Mouse (Mus musculus) heart, embryonic 11.5 days (tissue): ENCODE data around the gene Cfap100. TPM values are rescaled to one million over a fixed set of nuclear protein-coding genes. Genes with fewer than 3 reads are reported as not detected.

Source experiments
- ATAC-seq: fragments of 200-750 bp; cut with Nextera tagmentation; replicated peaks from 2 replicates; pipeline ENCODE4 v1.8.0; 2017; ENCODE audit warnings: moderate library complexity; ENCODE audit not compliant: insufficient number of reproducible peaks, low FRiP score, low TSS enrichment
- H3K27ac ChIP-seq: fragments of 300-500 bp; sonication (generic); 2 replicates; pipeline ENCODE4 v1.5.1; 2014; ENCODE audit warnings: mild to moderate bottlenecking, low read depth, low read length
- H3K27me3 ChIP-seq: fragments of 300-500 bp; sonication (generic); 2 replicates; pipeline ENCODE4 v1.6.1; 2014; ENCODE audit warnings: mild to moderate bottlenecking, low read length, mixed read lengths; ENCODE audit not compliant: control insufficient read depth, insufficient read depth
- H3K36me3 ChIP-seq: fragments of 300-500 bp; sonication (generic); 2 replicates; pipeline ENCODE4 v1.6.1; 2014; ENCODE audit warnings: mild to moderate bottlenecking, low read length, moderate library complexity, mixed read lengths; ENCODE audit not compliant: control insufficient read depth, insufficient read depth
- H3K4me1 ChIP-seq: fragments of 300-500 bp; sonication (generic); 2 replicates; pipeline ENCODE4 v1.6.1; 2014; ENCODE audit warnings: low read length; ENCODE audit not compliant: control insufficient read depth, insufficient read depth
- H3K4me2 ChIP-seq: fragments of 300-500 bp; sonication (generic); 2 replicates; pipeline ENCODE4 v1.6.1; 2014; ENCODE audit warnings: mild to moderate bottlenecking, moderate library complexity
- H3K4me3 ChIP-seq: fragments of 300-500 bp; sonication (generic); 2 replicates; pipeline ENCODE4 v1.5.1; 2014; ENCODE audit warnings: low read depth, low read length
- H3K9ac ChIP-seq: fragments of 300-500 bp; sonication (generic); 2 replicates; pipeline ENCODE4 v1.6.1; 2014; ENCODE audit warnings: mild to moderate bottlenecking, low read depth, low read length, moderate library complexity
- H3K9me3 ChIP-seq: fragments of 300-500 bp; sonication (generic); replicated peaks from 2 replicates; pipeline ENCODE4 v1.6.1; 2016; ENCODE audit warnings: low read length; ENCODE audit not compliant: control insufficient read depth
- WGBS: fragments of 180-500 bp; shearing (Covaris S2); extraction: QIAGEN DNeasy Blood & Tissue Kit; methylation state at CpG from one replicate; pipeline ENCODE4 v1.1.7; 2014; ENCODE audit not compliant: insufficient replicate concordance; 5-methylcytosine and 5-hydroxymethylcytosine counted together
- polyA plus RNA-seq: library from polyadenylated mRNA; unstranded; fragments of >200 nt; fragmentation: Nextera tagmentation; extraction: Ambion mirVana; gene quantifications from 2 replicates; pipeline ENCODE4 v1.2.1, GENCODE M21; 2014

Cfap100 gene
- polyA plus RNA-seq, 1 experiment from 2014 or later: not detected

DNA sequence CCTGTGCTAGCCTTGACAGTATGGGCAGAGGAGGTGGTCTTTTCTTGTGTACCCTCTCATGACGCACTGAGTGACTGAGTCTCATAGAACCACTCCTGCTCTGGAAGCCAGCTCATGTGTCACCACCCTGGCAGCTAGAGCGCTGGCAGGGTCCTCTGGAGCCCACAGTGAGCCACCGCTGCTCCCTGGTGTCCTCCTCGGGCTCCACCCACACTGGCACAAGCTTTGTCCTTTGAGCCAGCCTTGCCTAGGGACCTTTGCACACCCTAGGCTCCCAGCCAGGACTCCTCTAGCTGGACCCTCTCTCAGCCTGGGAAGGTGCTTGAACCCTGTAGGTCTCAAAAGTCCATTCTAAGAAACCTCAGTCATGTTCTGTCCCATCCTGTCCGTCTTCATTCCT lies 22.1 kb upstream of the Cfap100 start:
- H3K4me3 ChIP-seq: no peak overlapping the region
- H3K4me1 ChIP-seq: no peaks in the 10 kb centered on the region
- no peaks in the 10 kb centered on the region for H3K27me3 ChIP-seq
- H3K27ac ChIP-seq: no peak overlapping the region
- H3K9me3 ChIP-seq: no peaks in the 10 kb centered on the region
- no peak overlapping the region for H3K9ac ChIP-seq
- H3K4me2 ChIP-seq: no peak overlapping the region
- peak; percentile 16; the same call in 1 of the 2 replicates for ATAC-seq
- H3K36me3 ChIP-seq: no peaks in the 10 kb centered on the region
- WGBS: 68% methylated on average over 5 of the region's 5 CpGs

DNA sequence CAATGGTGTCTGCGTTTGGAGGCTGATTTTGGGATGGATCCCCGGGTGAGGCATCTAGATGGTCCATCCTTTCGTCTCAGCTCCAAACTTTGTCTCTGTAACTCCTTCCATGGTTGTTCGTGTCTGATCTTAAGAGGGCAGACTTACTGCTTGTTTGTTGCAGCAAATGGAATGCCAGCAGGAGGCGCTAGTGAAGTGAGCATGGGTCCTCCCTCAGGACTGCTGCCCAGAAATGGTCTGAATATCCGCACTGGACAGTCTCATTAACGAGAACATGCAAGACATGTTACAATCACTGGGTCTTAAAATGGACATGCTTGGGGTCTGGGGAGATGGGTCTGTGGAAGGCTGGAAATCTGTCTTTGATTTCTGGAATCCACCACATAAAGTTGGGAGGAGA lies 21.6 kb upstream of the Cfap100 start:
- no peak overlapping the region for H3K9ac ChIP-seq
- H3K27ac ChIP-seq: no peak overlapping the region
- no peaks in the 10 kb centered on the region for H3K36me3 ChIP-seq
- no peak overlapping the region for H3K4me2 ChIP-seq
- 20% methylated on average over 7 of the region's 7 CpGs for WGBS
- no peak for ATAC-seq
- H3K4me3 ChIP-seq: no peak overlapping the region
- H3K27me3 ChIP-seq: no peaks in the 10 kb centered on the region
- H3K4me1 ChIP-seq: no peaks in the 10 kb centered on the region
- no peaks in the 10 kb centered on the region for H3K9me3 ChIP-seq

DNA sequence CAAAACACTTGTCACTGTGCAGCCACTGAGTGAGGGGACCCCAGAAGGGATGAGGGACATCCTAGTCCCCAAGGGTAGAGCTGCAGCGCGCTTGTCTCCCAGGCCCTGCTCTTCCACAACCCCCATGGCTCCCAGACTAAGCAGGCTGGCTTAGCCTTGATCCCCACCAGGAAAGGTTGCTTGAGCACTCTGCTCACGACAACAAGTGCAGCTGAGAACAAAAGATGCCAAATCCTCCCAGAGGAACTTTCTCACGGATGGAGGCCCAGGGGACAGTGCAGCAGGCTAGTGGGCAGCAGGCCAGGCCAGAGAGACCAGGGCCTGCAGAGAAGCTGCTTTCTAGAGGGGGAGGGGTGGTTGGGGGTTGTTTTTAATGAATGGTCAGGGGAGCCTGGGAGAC lies 18.3 kb upstream of the Cfap100 start:
- no peak for ATAC-seq
- WGBS: 49% methylated on average over 4 of the region's 4 CpGs
- H3K4me2 ChIP-seq: no peak overlapping the region

DNA sequence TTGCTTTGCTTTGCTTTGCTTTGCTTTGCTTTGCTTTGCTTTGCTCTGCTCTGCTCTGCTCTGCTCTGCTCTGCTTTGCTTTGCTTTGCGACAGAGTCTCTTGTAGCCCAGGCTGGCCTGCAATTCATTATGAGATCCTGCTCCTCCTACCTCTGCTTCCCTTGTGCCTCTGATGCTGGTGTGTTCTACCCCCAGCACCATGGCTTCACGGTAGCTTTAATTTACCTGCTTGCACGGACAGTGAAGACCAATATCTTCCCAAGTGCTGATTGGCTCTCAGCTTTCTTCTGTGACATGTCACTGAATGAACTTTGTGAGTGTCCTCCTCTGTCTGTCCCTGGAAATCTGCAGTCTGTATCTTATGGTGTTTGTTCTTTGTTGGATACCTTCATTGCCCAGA lies 8.4 kb upstream of the Cfap100 start:
- 80% methylated on average over 3 of the region's 3 CpGs for WGBS
- H3K36me3 ChIP-seq: no peaks in the 10 kb centered on the region
- no peak overlapping the region for H3K4me3 ChIP-seq
- no peak for ATAC-seq
- H3K9ac ChIP-seq: no peak overlapping the region
- no peak overlapping the region for H3K4me2 ChIP-seq
- H3K9me3 ChIP-seq: no peaks in the 10 kb centered on the region
- no peaks in the 10 kb centered on the region for H3K4me1 ChIP-seq
- H3K27ac ChIP-seq: no peak overlapping the region
- H3K27me3 ChIP-seq: no peaks in the 10 kb centered on the region; the same call in 1 of the 2 replicates

More for the DNA sequence above, 18.3 kb upstream of the Cfap100 start:
- Histone ChIP-seq H3K4me1 (no peaks in the 10 kb centered on the region), H3K27ac (no peak overlapping the region), H3K9me3 (no peaks in the 10 kb centered on the region), H3K4me3 (no peak overlapping the region), H3K9ac (no peak overlapping the region), H3K36me3 (no peaks in the 10 kb centered on the region), H3K27me3 (no peaks in the 10 kb centered on the region)

DNA sequence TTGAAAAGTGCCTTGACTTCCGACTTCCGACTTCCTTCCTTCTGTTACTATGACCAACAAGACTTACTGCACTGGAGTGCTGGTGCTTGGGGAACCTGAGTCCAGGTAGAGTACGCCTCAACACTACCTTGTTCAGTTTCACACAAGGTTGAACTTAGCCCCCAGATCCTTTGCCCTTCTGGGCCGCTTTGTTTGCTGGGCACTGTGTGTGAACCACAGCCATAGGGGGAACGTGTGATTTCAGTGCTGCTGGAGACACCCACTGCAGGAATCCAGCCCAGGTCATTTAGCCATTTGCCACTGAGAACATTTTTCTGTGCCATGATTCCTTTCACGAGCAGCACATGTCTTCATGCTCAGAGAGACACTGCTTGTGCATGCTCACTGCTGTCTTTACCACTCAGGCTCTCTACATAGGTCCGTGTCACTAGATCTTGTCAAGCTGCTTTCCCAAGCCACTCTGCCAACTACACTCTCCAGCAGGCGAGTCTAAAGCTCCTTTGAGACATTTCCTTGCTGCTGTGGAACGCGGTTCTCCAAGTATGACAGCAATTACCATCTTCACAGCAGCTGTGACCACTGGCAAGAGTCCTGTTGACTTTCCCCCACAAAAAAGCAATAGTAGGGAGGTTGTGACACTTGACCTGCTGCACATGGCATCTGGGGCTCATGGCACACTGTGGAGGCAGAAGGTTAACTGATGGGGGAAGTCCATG lies 7.8 kb upstream of the Cfap100 start:
- Histone ChIP-seq H3K4me3 (no peak overlapping the region), H3K4me2 (no peak overlapping the region), H3K27ac (no peak overlapping the region), H3K4me1 (no peaks in the 10 kb centered on the region), H3K9me3 (no peaks in the 10 kb centered on the region), H3K27me3 (no peaks in the 10 kb centered on the region; the same call in 1 of the 2 replicates), H3K9ac (no peak overlapping the region), H3K36me3 (no peaks in the 10 kb centered on the region)
- ATAC-seq: no peak
- WGBS: 76% methylated on average over 10 of the region's 10 CpGs

DNA sequence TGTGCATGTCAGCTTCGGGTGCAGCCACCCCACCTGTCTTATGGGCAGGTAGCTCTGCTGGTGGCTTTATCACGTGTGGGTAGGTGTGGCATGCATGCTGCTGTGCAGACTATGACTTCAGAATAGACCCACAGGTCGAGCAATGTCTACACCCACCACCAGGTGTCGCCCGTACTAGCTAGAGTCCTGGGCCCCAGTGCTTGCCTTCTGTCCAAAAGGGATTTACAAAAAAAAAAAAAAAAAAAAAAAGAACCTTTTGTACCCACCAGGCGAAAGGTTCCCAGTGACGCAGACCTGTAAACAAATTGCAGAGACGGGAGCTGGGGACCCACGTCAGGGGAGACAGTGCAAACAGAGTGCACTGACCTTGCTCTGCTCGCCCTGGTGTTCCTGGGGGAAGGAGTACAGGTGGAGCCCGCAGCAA lies 6.6 kb upstream of the Cfap100 start:
- H3K36me3 ChIP-seq: no peaks in the 10 kb centered on the region
- no peak for ATAC-seq
- no peaks in the 10 kb centered on the region; the same call in 1 of the 2 replicates for H3K27me3 ChIP-seq
- H3K9ac ChIP-seq: no peak overlapping the region
- no peaks in the 10 kb centered on the region for H3K9me3 ChIP-seq
- no peaks in the 10 kb centered on the region for H3K4me1 ChIP-seq
- H3K4me2 ChIP-seq: no peak overlapping the region
- no peak overlapping the region for H3K4me3 ChIP-seq
- no peak overlapping the region for H3K27ac ChIP-seq
- WGBS: 20% methylated on average over 11 of the region's 11 CpGs

DNA sequence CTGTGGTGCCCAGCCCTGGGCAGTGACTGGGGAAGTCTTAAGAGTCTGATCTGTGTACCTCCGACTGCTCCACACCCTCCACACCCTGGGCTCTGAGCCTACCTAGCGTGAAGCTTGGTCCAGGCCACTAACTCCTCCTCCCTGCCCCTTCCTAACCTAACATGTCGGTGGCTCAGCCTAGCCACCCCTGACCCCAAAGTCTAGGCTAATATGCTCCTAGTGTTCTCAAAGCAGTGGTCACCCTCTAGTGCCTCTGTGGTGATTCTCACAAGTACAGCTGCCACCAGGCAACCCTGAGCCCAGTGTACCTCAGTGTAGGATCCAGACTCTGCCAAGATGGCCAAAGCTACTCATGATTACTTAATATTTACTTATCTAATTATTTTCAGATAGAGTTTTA lies 6.1 kb upstream of the Cfap100 start:
- no peaks in the 10 kb centered on the region for H3K36me3 ChIP-seq
- H3K9me3 ChIP-seq: no peaks in the 10 kb centered on the region
- 58% methylated on average over 3 of the region's 3 CpGs for WGBS
- no peak overlapping the region for H3K4me2 ChIP-seq
- no peak overlapping the region for H3K4me3 ChIP-seq
- no peaks in the 10 kb centered on the region; the same call in 1 of the 2 replicates for H3K27me3 ChIP-seq
- no peaks in the 10 kb centered on the region for H3K4me1 ChIP-seq
- no peak for ATAC-seq
- no peak overlapping the region for H3K27ac ChIP-seq
- no peak overlapping the region for H3K9ac ChIP-seq

DNA sequence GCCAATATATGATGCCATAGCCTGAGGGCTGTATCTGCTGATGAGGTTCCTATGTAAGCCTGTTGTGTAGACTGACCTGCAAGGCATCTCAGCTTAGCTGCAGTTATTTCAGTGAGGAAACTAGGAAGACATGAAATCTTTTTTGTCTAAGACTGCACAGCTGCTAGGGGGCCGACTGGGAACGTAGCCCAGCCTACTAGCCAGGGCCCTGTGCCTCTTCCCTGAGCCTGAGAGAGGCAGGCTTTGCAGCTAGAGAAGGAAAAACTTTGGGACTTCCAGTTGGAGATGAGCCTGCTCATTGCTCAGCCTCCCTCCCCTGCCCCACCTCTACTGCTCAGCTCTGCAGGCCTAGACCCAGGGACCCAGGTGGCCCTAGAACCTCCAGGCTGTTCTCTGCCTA lies 2.9 kb upstream of the Cfap100 start:
- Histone ChIP-seq H3K27ac (no peak overlapping the region), H3K4me3 (no peak overlapping the region), H3K9ac (no peak overlapping the region), H3K36me3 (no peaks in the 10 kb centered on the region), H3K27me3 (peaks cover 15% of the 10 kb centered on the region), H3K4me2 (no peak overlapping the region), H3K9me3 (no peaks in the 10 kb centered on the region), H3K4me1 (peaks cover 6% of the 10 kb centered on the region; the same call in 1 of the 2 replicates)
- whole genome bisulfite sequencing: 56% methylated on average over 2 of the region's 2 CpGs
- ATAC-seq: no peak

DNA sequence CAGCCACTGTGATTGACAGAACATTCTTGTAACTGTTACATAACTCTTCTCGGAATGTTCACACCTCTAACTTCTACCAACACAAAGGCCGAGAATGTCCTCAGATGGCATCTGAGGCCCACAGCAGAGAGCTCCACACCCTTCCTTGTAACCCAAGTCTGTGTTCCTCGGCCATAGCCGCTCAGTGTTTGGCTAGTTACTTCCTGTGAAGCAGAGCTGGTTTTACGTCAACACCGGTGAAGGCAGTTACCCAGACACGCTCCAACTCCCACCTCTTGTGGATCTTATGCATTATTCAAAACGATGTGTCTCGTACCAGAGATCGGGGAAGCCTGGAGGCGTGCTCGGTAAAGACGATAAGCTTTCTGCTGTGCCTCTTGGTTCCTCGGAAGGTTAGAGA lies 1.3 kb upstream of the Cfap100 start:
- Histone ChIP-seq H3K9ac (no peak overlapping the region), H3K36me3 (no peaks in the 10 kb centered on the region), H3K9me3 (no peaks in the 10 kb centered on the region), H3K27ac (no peak overlapping the region), H3K27me3 (peaks cover 15% of the 10 kb centered on the region), H3K4me3 (no peak overlapping the region), H3K4me2 (no peak overlapping the region), H3K4me1 (peaks cover 6% of the 10 kb centered on the region; the same call in 1 of the 2 replicates)
- ATAC-seq: no peak
- WGBS: 73% methylated on average over 14 of the region's 14 CpGs
